Mouse (Mus musculus): ENCODE data around the gene Lrp1.
A peak's percentile ranks its signal among the peaks of the same experiment; 100 is the strongest.

Lrp1 gene

DNA sequence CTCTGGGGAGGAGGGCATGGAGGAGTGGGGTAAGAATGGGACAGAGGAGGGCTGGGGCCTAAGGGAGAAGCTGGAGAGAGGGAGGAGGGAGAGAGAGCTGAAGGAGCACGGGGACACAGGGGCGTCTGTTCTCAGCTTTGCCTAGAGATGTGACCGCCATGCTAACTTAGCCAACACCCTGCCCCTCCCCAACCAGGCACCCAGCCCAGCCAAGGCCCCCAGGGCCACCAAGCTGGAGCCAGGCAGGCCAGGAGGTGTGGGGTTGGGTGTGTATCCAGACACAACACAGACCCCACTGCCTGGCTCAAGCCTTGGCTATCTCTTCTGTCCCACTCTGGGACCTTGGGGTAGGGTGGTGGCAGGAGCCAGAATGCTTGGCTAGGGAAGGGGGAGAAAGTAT lies 5.4 kb downstream of the Lrp1 start:
- no peak for DNase-seq (ENCODE audit: low spot score)

- no peak for DNase-seq (ENCODE audit: low spot score)
Observed at GRCm38 (mm10) chr10:127615034-127615374, 5.9 kb downstream of the Lrp1 start.

DNA sequence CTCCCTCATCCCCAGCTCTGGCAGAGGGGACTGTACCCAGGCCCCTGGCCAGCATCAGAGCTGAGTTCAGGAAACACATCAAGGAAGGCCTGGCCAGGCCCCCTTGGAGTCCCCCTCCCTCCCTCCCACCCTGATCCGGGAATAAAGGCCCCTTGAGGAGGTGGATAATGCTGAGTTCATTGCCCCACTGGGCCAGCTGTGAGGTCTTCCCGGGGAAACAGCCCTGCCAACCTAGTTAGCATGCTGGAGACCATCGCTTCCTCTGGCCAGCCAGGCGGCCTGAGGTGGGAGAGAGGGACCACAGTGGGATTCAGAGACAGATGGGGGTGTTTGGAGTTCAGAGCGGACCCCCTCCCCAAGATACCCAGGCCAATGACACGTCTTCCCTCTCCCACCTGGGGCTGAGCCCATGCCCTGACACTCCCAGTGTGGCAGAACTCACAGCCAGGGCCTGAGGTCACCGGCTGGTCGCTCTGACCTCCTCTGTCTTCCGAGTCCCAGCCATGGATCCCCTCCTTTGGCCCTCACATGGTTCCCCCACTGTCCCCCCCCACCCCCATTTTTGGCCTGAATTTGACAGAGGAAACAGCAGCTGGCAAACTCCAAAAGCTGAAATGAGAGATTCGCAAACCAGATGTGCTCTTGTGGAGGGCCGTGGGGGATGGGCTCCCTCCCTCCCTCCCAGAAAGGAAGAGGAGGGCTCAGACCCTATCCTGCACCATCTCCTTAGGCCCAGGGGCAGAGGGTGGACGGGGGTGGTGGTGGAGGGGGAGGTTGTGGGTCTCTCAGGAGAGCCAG lies 6.5 kb downstream of the Lrp1 start:
- peak; percentile 68 for DNase-seq (ENCODE audit: low spot score)

DNA sequence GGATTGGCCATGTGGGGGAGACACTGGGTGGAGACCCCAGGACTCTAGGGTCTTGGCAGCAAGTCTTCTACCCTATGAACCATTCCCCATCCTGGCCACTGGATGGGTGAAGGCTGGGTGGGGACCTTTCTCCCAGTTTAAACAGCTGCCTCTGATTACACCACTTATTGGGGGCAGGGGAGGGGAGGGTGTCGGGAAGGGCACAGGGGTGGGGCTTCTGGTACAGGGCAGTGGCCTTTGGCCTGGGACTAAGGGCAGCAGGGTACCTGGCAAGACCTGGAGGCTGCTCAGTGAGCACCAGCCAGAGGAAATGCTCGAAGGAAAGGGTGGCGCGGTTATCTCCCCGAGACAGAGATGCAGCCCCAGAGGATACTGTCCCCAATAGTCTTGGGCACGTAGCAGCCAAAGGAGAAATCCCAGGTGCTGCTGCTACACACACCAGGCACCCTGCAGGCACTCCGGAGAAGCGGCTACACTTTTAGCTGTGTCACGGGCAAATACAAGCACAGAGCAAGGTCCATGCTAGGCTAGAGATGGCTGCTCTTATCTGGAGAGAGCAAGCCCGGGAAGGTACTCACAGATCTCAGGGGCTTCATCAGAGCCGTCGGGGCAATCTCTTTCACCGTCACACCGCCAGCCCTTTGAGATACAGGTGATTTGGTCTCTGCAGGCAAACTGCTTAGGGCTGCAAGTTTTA lies 8.7 kb downstream of the Lrp1 start:
- no peak for DNase-seq (ENCODE audit: low spot score)

DNA sequence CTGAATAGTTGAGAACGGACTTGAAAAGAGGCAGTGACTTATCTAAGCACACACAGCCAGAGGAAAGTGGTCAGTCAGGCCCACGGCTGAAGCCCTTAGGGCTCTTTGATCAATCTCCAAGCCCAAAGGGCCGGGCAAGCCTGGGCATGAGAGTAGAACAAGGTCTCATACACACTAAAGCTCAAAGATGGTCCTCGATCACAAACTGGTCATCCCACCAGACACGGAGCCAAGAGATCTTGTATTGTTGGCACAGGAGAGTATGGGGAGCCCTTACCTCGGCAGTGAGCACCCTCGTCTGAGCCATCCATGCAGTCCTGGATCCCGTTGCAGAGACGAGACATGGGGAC lies 10.9 kb downstream of the Lrp1 start:
- no peak for DNase-seq (ENCODE audit: low spot score)

- no peak for DNase-seq (ENCODE audit: low spot score)
Observed at GRCm38 (mm10) chr10:127609415-127610065, 11.4 kb downstream of the Lrp1 start.

- DNase-seq (ENCODE audit: low spot score) = no peak
Observed at GRCm38 (mm10) chr10:127607059-127607458, 13.9 kb downstream of the Lrp1 start.

GRCm38 (mm10) chr10:127605756-127606155 lies 15.2 kb downstream of the Lrp1 start:
- DNase-seq (ENCODE audit: low spot score) = no peak

DNA sequence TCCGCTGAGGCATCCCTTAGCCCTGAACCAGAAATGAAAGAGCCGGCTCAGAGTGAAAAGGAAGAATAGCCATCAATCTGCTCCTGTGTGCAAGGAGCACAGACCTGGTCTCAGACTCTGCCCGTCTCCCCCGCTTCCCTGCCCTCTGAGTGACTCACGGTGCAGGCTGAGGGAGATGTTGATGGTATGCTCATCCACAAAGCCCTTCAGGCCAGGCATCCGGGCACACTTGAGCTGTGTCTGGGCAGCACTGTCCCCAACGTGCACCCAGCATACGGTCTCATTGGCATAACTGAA lies 15.7 kb downstream of the Lrp1 start:
- DNase-seq (ENCODE audit: low spot score) = no peak

DNA sequence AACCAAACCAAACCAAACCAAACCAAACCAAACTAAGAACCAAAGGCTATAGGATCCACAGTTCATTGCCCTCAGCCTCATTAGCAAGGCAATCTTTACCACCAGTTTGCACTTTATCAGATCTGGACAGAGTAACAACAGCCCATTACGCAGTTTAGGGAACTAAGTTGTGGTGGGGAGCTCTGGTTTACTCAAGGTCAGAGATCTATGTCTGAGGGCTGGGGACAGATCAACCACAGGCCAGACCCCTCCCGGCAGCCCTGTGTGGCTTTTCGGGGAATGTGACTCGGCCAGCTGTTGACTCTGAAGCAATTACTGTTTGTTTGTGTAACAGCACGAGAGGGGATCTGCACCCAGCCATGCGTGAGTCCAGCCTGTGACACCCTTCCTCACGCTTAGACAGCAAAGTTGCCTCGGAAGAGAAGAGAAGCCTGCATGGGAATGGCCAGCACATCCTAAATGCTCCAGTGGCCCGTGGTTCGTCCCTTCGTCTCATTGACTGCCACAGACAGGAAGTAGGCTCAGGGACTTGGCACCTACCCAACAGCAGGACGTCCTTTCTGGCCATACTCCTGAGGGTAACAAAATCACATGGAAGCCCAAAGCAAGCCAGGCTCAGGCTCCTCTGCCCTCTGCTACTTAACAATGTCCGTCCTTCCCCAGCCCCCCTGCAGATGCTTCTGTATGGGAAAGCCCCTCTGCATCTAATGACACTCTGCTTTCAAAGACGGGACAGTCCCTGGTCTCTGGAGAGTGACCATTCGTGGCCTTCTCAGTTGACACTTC lies 16.3 kb downstream of the Lrp1 start:
- no peak for DNase-seq (ENCODE audit: low spot score)

DNA sequence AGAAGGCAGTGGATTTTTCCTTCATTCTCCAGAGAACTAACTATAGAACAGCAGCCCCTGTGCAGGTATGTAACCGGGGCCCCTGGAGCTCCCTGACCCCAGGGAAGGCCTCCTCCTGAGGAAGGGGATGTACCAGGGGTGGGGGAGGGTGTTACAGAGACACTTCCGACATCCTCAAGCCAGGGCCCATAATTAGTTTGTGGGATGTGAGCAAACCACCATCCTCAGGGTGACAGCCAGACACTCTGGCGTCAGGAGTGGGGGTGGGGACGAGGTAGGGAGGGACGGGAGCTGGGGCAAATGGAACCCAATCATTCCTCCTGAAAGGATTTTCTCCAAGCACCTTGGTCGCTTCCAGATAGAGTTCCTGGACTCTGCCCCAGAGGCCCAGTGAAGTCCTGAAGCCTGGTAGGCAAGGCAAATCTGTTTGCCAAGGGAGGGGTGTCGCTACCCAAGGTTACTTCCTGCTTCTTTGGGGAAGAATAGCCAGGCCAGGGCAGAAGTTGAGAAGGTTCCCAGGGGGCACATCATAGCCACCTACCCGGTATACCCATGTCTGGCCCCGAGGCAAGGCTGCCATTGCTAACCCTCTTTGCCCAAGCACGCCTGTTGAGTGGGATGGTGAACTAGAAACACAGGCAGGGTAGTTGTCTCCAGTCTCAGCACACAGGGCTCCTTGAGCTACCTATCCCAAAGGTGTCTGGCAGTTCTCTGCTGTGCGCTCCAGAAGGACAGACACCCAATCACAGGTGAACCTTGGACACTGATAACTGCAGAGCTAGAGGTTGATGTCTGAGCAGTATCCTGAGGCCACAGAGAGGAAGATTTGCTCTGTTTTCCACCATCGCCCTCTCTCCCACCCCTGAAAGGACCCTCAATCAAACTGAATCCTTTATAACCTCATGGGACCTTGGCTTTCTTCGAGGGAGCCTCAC lies 17.2 kb downstream of the Lrp1 start:
- no peak for DNase-seq (ENCODE audit: low spot score)

- DNase-seq (ENCODE audit: low spot score) = no peak
Observed at GRCm38 (mm10) chr10:127602194-127602593, 18.8 kb downstream of the Lrp1 start.

DNA sequence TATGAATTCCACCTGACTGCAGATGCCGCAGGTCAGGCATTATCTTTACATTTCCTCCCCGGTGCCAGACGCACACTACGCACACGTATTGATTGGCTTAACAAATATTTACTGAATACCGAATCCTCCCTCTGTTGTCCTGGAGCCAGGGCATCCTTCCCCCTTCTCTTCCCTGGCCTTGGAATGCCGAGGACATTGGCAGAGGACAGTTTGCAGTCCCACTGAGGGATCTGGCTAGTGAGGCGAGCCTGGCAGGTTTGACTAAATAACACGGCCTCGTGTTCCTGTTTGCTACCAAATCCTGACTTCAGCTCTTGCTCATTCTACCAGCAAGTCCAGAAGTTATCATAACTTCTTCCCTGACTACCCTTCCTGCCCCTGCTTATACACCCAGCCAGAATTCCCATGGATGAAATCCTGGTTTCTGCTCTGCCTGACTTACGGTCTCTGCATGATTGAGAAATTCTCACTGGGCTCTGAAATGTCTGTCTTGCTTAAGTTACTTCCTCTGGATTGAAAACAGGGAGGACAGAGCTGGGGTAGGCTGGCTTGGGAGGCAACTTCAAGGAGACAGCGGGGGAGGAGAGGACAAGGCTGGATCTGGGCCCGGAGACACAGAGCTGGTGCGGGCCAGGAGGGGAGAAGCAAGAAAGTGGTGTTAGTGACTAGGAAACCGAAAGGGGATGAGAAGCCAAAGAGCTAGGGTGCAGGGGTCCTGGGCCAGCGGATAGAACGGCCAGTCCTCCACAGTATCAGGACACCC lies 21.0 kb downstream of the Lrp1 start:
- no peak for DNase-seq (ENCODE audit: low spot score)

- DNase-seq (ENCODE audit: low spot score) = no peak
Observed at GRCm38 (mm10) chr10:127599252-127599651, 21.7 kb downstream of the Lrp1 start.

- peak; percentile 60 for DNase-seq (ENCODE audit: low spot score)
Observed at GRCm38 (mm10) chr10:127598607-127599006, 22.3 kb downstream of the Lrp1 start.

DNA sequence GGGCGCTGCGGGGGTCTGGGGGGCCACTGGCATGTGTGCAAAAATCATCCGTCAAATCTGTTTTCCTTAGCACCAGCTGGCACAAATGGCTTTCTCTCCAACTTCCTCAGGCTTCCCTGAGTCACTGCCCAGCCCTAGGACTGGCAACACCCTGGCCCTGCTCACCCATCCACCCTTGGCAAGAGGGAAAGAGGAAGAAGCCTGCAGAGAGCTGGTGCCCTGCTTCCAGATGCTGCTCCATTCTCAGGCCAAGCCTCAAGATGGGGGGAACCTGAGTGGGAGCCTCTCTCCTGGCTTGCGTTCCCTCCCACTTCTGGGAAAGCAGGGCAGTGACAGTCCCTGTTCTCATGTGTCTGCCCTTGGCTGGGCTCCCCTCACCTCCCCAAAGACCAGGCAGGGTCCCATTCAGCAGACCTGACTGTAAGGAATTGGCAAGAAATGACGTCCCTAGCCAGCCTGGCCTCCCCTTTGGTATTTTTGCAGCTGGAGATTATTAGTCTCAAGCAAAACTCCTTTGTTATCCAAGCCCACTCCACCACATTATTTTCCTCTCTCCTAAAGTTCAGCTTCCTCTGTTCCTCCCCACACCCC lies 23.5 kb downstream of the Lrp1 start:
- DNase-seq (ENCODE audit: low spot score) = no peak

- DNase-seq (ENCODE audit: low spot score) = no peak
Observed at GRCm38 (mm10) chr10:127596321-127596941, 24.5 kb downstream of the Lrp1 start.

DNA sequence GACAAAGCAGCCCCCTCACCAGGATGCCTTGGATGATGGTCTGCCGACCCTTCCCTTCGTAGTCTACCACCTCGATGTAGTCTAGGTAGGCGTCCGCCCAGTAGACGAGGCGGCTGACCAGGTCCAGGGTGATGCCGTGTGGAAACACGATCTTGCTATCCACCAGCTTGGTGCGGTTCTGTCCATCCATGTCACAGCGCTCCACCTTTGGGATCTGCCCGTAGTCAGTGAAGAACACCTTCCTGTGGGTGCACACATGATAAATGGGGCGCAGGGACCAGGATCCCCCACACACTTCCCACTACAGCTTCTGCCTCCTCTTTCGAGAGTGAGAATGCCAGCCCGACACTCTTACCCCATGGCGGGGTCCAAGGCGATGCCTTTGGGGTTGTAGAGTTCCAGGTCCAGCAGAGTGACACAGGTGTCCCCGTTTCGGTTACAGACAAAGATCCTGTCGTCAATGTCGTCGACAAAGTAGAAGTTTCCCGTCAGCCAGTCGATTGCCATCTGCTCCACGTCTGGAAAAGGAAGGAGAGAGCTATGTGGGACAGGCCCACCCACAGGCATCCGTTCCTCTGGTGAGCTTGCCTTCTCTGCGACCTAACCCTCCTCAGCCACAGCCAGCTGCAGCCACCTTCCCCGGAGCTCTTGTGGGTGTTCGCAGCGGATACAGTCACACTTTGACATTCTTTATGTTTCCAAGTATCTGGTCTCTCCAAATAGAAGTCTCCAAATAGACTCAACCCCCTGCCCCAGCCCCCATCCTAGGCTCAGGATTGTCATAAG lies 25.8 kb downstream of the Lrp1 start:
- DNase-seq (ENCODE audit: low spot score) = no peak

DNA sequence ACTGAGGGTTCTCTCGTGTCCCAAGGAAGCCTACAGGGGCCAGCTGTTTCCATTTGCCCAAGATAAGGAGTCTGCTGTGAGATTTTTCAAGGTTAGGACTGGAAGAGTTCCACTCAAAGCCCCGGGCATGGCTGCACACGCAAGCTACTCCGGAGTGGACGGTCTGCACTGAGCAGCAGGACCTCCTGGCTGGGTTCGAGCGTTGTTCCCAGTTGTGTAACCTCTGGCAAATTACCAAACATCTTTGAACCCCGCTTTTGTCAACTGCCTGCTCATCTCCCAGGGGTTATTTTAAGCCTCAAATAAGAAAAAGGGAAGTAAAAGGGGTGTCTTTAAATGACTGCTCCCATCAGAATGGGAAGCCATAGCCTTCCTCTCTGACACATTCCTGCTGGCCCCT lies 26.5 kb downstream of the Lrp1 start:
- no peak for DNase-seq (ENCODE audit: low spot score)
